Mouse (Mus musculus) stomach, postnatal 0 days (tissue): ENCODE measurements around the gene Anxa4. TPM values are rescaled to one million over a fixed set of nuclear protein-coding genes. Genes with fewer than 3 reads are reported as not detected.

Experiments
- ATAC-seq: fragments of 200-750 bp; cut with Nextera tagmentation; 2 replicates; pipeline ENCODE4 v1.8.0; 2017; ENCODE audit not compliant: low FRiP score, low TSS enrichment
- DNase-seq: peaks from one replicate; pipeline ENCODE4 v3.0.0-alpha.2; 2016; ENCODE audit warnings: low spot score
- H3K27ac ChIP-seq: fragments of 300-500 bp; sonication (generic); replicated peaks from 2 replicates; pipeline ENCODE4 v1.5.1; 2014; ENCODE audit warnings: mild to moderate bottlenecking, control low read depth
- H3K27me3 ChIP-seq: fragments of 300-500 bp; sonication (generic); 2 replicates; pipeline ENCODE4 v1.6.1; 2014; ENCODE audit warnings: low read length; ENCODE audit not compliant: control insufficient read depth, insufficient read depth
- H3K36me3 ChIP-seq: fragments of 300-500 bp; sonication (generic); 2 replicates; pipeline ENCODE4 v1.6.1; 2014; ENCODE audit warnings: low read length, mixed read lengths; ENCODE audit not compliant: control insufficient read depth, insufficient read depth
- H3K4me1 ChIP-seq: fragments of 300-500 bp; sonication (generic); replicated peaks from 2 replicates; pipeline ENCODE4 v1.6.1; 2014; ENCODE audit warnings: antibody characterized with exemption; ENCODE audit not compliant: control insufficient read depth, insufficient read depth
- H3K4me2 ChIP-seq: fragments of 300-500 bp; sonication (generic); replicated peaks from 2 replicates; pipeline ENCODE4 v1.6.1; 2014; ENCODE audit warnings: low read depth, mild to moderate bottlenecking, control low read depth, moderate library complexity
- H3K4me3 ChIP-seq: fragments of 300-500 bp; sonication (generic); 2 replicates; pipeline ENCODE4 v1.5.1; 2014; ENCODE audit warnings: low read depth, low read length, control low read depth
- H3K9ac ChIP-seq: fragments of 300-500 bp; sonication (generic); 2 replicates; pipeline ENCODE4 v1.6.1; 2014; ENCODE audit warnings: mild to moderate bottlenecking, low read length, control low read depth, mixed read lengths
- H3K9me3 ChIP-seq: fragments of 300-500 bp; sonication (generic); 2 replicates; pipeline ENCODE4 v1.6.1; 2016; ENCODE audit warnings: low read length; ENCODE audit not compliant: control insufficient read depth
- CTCF ChIP-seq: IDR thresholded peaks from 2 replicates; pipeline ENCODE4 v1.5.1; 2016; ENCODE audit warnings: antibody characterized with exemption, low read depth, mild to moderate bottlenecking, moderate library complexity
- EP300 ChIP-seq: optimal IDR thresholded peaks from 2 replicates; pipeline ENCODE3; 2016; ENCODE audit warnings: antibody characterized with exemption
- whole genome bisulfite sequencing: fragments of 180-500 bp; shearing (Covaris S2); extraction: QIAGEN DNeasy Blood & Tissue Kit; methylation state at CpG from one replicate; pipeline ENCODE4 v1.1.7; 2014; 5-methylcytosine and 5-hydroxymethylcytosine counted together
- polyA plus RNA-seq: library from polyadenylated mRNA; unstranded; fragments of >200 nt; fragmentation: Nextera tagmentation; extraction: Ambion mirVana; gene quantifications from 2 replicates; pipeline ENCODE4 v1.2.1, GENCODE M21; 2015

Gene Anxa4
- polyA plus RNA-seq, 1 experiment from 2014 or later = 114 TPM

DNA sequence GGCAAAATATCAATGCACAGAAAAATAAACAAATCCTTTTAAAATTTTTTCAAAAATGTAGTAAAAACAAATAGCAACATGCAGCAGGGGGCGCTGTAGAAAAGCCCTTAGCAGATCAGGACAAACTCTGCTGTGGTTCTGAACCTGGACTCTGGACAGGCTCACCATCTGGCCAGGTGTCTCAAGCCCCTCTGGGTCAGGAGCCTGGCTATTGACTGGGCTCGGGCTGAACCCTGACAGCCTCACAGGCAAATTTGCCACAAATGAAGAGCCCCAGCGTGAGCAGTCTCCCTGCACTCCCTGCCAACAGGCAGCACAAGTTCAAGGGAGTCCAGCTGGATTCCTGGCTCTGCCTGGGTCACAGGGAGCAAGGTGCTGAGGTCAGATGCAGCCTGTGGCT is 20.0 kb upstream of the Anxa4 start:
- Histone ChIP-seq H3K36me3 (no peaks in the 10 kb centered on the region), H3K9me3 (no peaks in the 10 kb centered on the region), H3K4me2 (no peak overlapping the region), H3K9ac (no peak overlapping the region), H3K27ac (no peak overlapping the region), H3K4me3 (no peak overlapping the region), H3K4me1 (no peaks in the 10 kb centered on the region), H3K27me3 (no peaks in the 10 kb centered on the region)
- DNase-seq (peak; percentile 63), ATAC-seq (no peak)
- 22% methylated on average over 3 of the region's 3 CpGs for WGBS
- TF ChIP-seq CTCF (peak; percentile 76), EP300 (no peak)

- H3K4me3 ChIP-seq = no peak overlapping the region
Observed at GRCm38 (mm10) chr6:86812919-86813318, 19.5 kb upstream of the Anxa4 start.

GRCm38 (mm10) chr6:86806455-86807086 is 13.2 kb upstream of the Anxa4 start:
- Histone ChIP-seq H3K4me2 (no peak overlapping the region), H3K9me3 (no peaks in the 10 kb centered on the region), H3K4me3 (no peak overlapping the region), H3K36me3 (no peaks in the 10 kb centered on the region), H3K9ac (no peak overlapping the region), H3K4me1 (no peaks in the 10 kb centered on the region), H3K27me3 (no peaks in the 10 kb centered on the region), H3K27ac (no peak overlapping the region)
- peak; percentile 38 for ATAC-seq
- WGBS = 0% methylated on average over 5 of the region's 5 CpGs
- DNase-seq = peak; percentile 62
- TF ChIP-seq EP300 (no peak), CTCF (peak; percentile 99)

More at GRCm38 (mm10) chr6:86812919-86813318, 19.5 kb upstream of the Anxa4 start:
- TF ChIP-seq EP300 (no peak), CTCF (no peak)
- H3K27me3 ChIP-seq = no peaks in the 10 kb centered on the region
- H3K9ac ChIP-seq = no peak overlapping the region
- H3K27ac ChIP-seq = no peak overlapping the region
- no peak for ATAC-seq
- no peak overlapping the region for H3K4me2 ChIP-seq
- H3K36me3 ChIP-seq = no peaks in the 10 kb centered on the region
- 51% methylated on average over 4 of the region's 4 CpGs for WGBS
- H3K9me3 ChIP-seq = no peaks in the 10 kb centered on the region
- DNase-seq = no peak
- H3K4me1 ChIP-seq = no peaks in the 10 kb centered on the region

GRCm38 (mm10) chr6:86804646-86805045 is 11.3 kb upstream of the Anxa4 start:
- no peak overlapping the region for H3K27ac ChIP-seq
- ATAC-seq = no peak
- H3K36me3 ChIP-seq = no peaks in the 10 kb centered on the region
- no peaks in the 10 kb centered on the region for H3K27me3 ChIP-seq
- no peak overlapping the region for H3K4me2 ChIP-seq
- TF ChIP-seq CTCF (no peak), EP300 (no peak)
- H3K9me3 ChIP-seq = no peaks in the 10 kb centered on the region
- no peak overlapping the region for H3K4me3 ChIP-seq
- H3K4me1 ChIP-seq = no peaks in the 10 kb centered on the region
- no peak for DNase-seq
- 54% methylated on average over 3 of the region's 3 CpGs for WGBS
- H3K9ac ChIP-seq = no peak overlapping the region

DNA sequence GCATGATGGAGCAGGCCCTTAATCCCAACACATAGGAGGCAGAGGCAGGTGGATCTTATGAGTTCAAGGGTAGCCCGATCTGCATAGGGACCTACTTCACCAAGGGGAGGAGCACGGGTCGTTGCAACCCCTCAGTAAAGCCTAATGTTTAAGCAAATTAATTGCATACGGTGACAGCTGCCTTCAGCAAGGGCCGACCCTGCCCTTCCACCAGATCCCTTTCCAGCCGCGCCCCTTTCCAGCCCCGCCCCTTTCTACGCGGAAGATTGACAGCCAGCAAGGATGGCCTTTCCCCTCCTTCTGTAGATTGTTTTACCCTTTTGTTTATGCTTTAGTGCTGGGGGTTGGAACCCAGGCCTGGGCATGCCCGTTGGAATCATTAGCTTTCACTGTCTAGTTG is 8.0 kb upstream of the Anxa4 start:
- Histone ChIP-seq H3K4me2 (no peak overlapping the region), H3K9me3 (no peaks in the 10 kb centered on the region), H3K36me3 (no peaks in the 10 kb centered on the region), H3K4me3 (no peak overlapping the region), H3K27ac (no peak overlapping the region), H3K4me1 (no peaks in the 10 kb centered on the region), H3K27me3 (no peaks in the 10 kb centered on the region), H3K9ac (no peak overlapping the region)
- ATAC-seq = no peak
- DNase-seq = peak; percentile 37
- WGBS = 42% methylated on average over 11 of the region's 11 CpGs
- no peak for TF ChIP-seq EP300
- no peak for TF ChIP-seq CTCF

DNA sequence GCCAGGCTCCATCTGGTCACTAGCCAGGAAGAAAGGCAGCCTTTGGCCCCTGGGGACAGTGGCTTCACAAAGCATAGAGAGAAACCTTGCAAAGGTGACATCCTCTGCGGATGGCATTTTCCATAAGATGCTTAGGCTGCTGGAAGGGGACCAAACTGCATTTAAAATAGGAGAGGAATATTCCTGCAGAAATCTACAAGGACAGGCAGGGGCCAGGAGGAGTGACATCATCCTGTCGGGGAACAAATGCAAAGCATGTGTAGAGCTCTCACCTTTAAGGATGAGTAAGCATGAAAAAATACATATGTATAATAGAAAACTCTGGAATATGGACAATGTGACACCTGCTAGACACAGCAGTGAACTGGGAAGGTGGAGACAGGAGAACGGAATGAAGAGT is 7.1 kb upstream of the Anxa4 start:
- Histone ChIP-seq H3K4me2 (no peak overlapping the region), H3K9ac (no peak overlapping the region), H3K27me3 (no peaks in the 10 kb centered on the region), H3K27ac (no peak overlapping the region), H3K9me3 (no peaks in the 10 kb centered on the region), H3K36me3 (no peaks in the 10 kb centered on the region), H3K4me3 (no peak overlapping the region), H3K4me1 (no peaks in the 10 kb centered on the region)
- no peak for DNase-seq
- 82% methylated on average over 3 of the region's 3 CpGs for WGBS
- ATAC-seq = no peak
- no peak for TF ChIP-seq EP300
- TF ChIP-seq CTCF = no peak
